Mouse (Mus musculus): ENCODE data around the gene Tmem165. TPM values are rescaled to one million over a fixed set of nuclear protein-coding genes. Genes with fewer than 3 reads are reported as not detected.

Gene Tmem165
- polyA plus RNA-seq (2012; rRNA removed) = 24.2 and 24.7 TPM in 2 replicates

DNA sequence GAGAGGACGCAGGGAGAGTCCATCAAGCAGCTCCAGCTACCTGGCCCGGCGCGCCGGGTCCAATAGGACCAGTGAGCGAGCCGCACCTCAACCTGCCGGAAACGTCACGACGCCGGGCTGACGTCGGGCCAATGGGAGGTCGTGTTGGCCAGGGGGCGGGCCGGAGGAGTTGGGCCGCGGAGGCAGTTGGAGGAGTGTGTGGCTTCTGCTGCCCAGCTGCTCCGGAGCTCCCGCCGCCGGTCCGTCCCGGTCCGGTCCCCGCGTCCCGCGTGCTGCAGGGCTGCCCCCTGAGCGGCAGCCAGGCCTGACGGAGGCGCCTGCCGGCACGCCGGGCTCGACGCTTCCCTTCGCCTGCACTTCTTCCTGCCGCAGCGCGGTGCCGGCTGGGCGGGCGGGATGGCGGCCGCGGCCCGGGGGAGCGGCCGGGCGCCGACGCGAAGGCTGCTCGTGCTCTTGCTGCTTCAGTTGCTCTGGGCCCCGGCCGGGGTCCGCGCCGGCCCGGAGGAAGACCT is at the start of gene Tmem165:
Gene Tmem165, plus strand, starts transcription at position 131 of the 512 bp plus-strand sequence.

DNA sequence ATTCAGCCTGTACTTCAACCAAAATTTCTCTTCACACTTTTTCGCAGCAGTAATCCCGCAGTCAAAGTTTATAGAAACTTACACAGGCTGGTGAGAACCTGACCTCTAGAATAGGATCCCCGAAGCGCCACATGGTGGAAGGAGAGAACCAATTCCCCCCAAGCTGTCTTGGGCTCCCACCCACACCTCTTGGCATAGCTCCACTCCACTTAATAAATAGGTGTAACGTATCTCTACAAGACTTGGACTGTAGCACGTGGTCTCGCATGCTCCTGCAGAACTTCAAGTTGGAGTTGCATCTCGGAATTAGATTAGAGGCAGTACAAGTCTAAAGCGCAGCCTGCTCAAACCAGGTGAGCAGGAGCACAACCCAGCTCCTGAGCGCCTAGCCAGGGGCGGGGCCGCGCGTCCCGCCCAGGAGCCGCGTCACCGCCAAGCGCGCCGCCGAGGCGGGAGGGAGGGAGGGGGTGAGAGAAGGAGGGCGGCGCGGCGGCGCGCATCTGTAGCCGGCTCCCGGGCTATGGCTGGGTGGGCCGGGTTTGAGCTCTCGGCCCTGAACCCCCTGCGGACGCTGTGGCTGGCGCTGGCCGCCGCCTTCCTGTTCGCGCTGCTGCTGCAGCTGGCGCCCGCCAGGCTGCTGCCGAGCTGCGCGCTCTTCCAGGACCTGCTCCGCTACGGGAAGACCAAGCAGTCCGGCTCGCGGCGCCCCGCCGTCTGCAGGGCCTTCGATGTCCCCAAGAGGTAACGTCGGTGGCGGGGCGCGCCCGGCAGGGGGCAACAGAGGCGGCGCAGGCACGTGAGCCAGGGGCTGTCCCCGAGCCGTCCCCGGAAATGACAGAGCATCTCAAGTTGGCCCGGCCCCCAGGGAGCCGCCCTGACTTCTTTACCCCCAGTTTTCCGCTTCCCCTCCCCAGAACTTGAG is 43.6 kb upstream of the Tmem165 start, which contains the start of gene Srd5a3:
Gene Srd5a3, plus strand, starts transcription at position 464 of the 922 bp plus-strand sequence.

Other genes starting within 250 kb of the Tmem165 start
- 6.7 and 8.1 TPM in 2 replicates for gene Kdr, start 205.4 kb upstream of the Tmem165 start, polyA plus RNA-seq (2012; rRNA removed)
- 13.7 and 14.1 TPM in 2 replicates for gene Srd5a3, start 43.6 kb upstream of the Tmem165 start, polyA plus RNA-seq (2012; rRNA removed)
- 2.7 TPM in 2 replicates for gene Clock, start 120.9 kb downstream of the Tmem165 start, polyA plus RNA-seq (2012; rRNA removed)
- gene Pdcl2, start 147.3 kb downstream of the Tmem165 start, polyA plus RNA-seq (2012; rRNA removed) = not detected in 2 replicates
- gene Nmu, start 179.9 kb downstream of the Tmem165 start, polyA plus RNA-seq (2012; rRNA removed) = not detected in 2 replicates

Measured in liver, embryonic 18 days (tissue).